Mouse (Mus musculus): ENCODE results near the gene Atp13a2.
A peak's percentile ranks its signal among the peaks of the same experiment; 100 is the strongest.

Atp13a2 gene

GRCm38 (mm10) chr4:140993846-140994245, 7.2 kb downstream of the Atp13a2 start:
- no peak for DNase-seq (ENCODE audit: low spot score in 2 of 2)

GRCm38 (mm10) chr4:140995811-140996210, 9.1 kb downstream of the Atp13a2 start:
- DNase-seq (ENCODE audit: low spot score in 2 of 2): no peak

GRCm38 (mm10) chr4:140996812-140997211, 10.1 kb downstream of the Atp13a2 start:
- no peak for DNase-seq (ENCODE audit: low spot score in 2 of 2)

DNA sequence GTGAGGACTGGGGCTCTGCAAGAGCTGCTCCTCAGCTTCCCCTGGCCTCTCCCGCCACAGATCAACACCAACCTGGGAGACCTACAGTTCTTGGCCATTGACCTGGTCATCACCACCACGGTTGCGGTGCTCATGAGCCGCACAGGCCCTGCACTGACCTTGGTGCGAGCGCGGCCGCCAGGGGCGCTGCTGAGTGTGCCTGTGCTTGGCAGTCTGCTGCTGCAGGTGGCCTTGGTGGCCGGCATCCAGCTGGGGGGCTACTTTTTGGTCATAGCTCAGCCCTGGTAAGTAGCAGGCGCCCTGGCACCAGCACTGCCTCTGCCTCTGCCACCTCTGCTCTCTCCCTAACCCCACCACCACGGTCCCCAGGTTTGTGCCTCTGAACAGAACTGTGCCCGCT, 19.3 kb downstream of the Atp13a2 start:
- DNase-seq (ENCODE audit: low spot score in 2 of 2): no peak

- DNase-seq (ENCODE audit: low spot score in 2 of 2): no peak
Measured at GRCm38 (mm10) chr4:141008028-141008427, 21.4 kb downstream of the Atp13a2 start.

GRCm38 (mm10) chr4:141010118-141010517, 23.4 kb downstream of the Atp13a2 start, which contains the start of gene Mfap2:
Gene Mfap2, plus strand, starts transcription at chr4:141010418.
- DNase-seq (ENCODE audit: low spot score in 2 of 2): no peak

- no peak for DNase-seq (ENCODE audit: low spot score in 2 of 2)
Measured at GRCm38 (mm10) chr4:141010526-141010925, 23.9 kb downstream of the Atp13a2 start.

GRCm38 (mm10) chr4:141010941-141011429, 24.3 kb downstream of the Atp13a2 start:
- no peak for DNase-seq (ENCODE audit: low spot score in 2 of 2)

DNA sequence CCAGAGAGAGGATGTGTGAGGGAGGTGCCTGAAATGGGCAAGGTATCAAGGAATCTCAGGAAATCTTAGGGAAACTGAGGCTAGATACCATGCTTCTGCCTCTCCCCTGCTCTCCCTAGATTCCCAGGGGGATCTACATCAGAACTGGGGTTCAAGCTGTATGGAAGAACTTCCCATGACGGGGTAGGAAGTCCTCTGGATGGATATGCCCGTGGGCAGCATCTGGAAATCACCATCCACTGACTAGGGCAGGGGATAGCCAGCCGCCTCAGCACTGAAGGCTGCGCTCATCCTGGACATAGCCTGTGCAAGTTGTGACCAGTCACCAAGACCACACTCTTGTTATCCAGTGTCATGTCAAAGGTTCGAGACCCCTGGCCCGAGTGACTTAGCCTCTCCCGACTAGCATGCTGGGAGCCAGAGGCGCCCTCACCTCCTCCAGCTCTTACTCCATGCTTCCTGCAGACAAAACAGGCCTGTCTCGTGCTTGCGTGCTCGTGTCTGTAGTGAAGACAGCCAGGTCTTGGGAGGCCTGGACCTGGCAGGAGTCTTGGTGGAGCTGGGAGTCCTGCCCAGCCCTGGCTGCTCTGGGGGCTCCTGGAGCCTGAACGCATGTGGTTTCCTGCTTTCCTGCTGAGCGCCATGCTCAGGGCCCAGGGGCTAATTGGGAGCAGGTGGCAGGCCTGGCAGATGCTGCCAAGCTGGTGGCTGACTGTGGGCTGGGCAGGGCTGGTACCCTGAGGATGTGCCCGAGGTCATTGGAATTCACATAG, 25.1 kb downstream of the Atp13a2 start:
- DNase-seq (ENCODE audit: low spot score in 2 of 2): no peak

- DNase-seq (ENCODE audit: low spot score in 2 of 2): no peak
Measured at GRCm38 (mm10) chr4:141012558-141012957, 25.9 kb downstream of the Atp13a2 start.

GRCm38 (mm10) chr4:141014114-141014513, 27.4 kb downstream of the Atp13a2 start:
- no peak for DNase-seq (ENCODE audit: low spot score in 2 of 2)

DNA sequence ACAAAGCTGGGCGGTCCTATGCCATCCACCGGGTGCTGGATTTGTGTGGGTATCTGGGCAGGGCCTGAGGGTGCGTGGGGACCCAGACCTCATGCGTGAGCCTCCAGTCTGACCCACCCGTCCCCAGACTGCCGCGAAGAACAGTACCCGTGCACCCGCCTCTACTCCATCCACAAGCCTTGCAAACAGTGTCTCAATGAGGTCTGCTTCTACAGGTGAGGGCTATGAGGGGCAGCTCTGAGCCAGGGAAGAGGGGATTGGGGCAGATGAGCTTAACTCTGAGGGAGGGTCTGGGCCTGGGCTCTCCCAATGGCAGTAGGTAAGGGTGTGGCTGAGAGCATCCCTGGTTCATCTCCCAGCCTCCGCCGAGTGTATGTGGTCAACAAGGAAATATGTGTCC, 28.2 kb downstream of the Atp13a2 start:
- no peak for DNase-seq (ENCODE audit: low spot score in 2 of 2)

DNA sequence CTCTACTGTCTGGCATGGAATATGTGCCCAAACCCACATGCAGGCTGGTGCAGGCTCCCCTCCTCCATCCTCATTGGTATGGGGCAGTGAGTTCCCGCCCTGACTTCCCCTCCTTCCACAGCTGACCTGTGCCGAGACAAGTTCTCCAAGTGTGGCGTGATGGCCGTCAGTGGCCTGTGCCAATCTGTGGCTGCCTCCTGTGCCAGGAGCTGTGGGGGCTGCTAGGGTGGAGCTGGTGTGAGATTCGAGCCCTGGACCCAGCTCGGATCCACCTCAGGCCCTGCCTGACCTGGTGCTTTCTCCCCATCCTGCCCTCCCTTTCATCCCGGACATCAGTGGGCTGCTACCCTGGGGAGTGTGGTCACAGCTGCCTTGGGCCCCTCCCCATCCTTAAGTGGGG, 28.7 kb downstream of the Atp13a2 start:
- no peak for DNase-seq (ENCODE audit: low spot score in 2 of 2)

DNA sequence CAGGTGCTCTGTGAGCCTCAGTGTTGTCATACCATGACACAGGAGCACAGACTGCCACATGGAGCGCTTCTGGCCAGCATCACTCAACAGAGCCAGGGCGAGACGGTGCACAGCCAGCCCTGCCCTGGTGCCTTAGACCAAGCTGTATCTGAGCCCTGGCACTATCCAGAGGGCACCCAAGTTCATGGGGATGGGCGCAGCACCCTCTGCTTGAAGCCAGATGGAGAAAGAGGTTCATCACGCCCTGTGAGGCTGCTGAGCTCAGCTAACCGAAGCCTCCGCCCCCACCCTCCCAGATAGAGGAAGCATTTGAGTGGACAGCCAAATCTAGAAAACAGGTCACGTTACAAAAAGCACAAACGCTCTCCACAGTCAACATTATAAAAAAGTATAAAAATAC, 29.6 kb downstream of the Atp13a2 start:
- DNase-seq (ENCODE audit: low spot score in 2 of 2): no peak

DNA sequence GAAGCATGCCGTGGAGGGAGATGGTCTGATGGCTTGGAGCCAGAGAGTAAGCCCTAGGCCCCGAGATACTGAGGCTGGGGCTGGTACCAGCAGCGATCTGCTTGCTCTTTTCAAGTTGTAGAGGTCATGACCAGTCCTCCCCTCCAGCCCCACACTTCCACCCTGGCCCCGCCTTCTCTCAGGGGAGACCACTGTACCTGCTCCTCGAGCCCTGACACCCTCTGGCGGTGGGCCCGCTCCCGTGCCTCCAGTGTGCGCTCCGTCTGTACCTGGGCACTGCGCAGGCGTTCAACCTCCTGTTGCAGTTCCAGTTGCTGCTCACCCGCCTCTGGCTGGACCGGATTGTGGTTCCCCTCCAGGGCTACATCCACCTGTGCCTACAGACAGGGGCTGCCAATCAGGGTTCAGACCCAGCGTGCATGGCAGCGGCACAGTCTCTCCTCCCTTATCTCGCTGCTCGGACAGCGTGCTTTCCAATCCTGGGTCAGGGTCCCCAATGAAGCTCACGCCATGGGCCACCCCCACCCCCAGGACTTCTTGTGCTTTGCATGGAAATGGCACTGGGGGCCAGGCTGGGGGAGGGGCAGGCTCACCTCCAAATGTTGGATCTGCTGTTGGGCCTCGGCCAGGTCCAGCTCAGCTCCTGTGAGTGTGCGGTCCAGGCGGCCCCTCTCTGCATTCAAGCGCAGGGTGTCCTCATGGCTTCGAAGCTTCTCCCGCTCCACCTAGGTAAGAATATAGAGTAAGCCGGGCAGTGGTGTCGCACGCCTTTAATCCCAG, 31.2 kb downstream of the Atp13a2 start:
- no peak for DNase-seq (ENCODE audit: low spot score in 2 of 2)

- DNase-seq (ENCODE audit: low spot score in 2 of 2): no peak
Measured at GRCm38 (mm10) chr4:141020220-141020619, 33.5 kb downstream of the Atp13a2 start.

DNA sequence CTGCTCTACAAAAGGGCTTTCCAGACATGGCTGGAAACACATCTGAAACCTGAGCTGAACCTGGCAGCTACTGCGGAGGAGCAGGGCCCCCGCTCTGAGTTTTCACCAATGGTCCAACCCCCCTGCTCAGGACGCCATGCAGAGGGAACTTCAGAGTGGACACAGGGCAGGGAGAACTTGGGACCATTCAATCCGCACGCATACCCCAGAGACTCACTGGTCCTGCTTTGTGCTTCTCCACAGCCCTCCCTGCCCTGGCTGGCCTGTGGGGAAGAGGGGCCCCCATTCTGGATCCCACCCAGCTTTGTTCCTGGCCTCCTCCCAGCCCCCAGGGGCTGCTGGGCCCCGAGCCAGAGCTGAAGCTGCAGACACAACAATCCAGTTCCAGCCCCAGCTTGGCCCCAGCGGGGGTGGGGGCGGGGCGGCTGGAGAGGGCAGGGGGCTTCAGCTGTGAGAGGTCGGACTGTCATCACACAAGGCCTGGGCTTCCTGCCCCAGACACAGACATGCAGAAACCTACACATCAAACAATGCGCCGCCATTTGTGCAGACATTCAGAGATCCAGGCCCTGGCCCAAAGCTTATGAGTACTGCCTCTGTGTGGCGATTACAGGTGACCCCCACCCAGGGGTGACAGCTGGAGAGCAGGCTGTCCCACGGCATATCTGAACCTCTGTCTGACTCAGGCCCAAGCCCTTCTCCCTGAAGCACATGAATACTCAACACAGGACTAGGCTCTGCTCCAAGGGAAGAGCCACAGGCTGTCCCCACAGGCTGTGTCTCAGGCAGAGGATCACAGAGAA, 34.3 kb downstream of the Atp13a2 start:
- no peak for DNase-seq (ENCODE audit: low spot score in 2 of 2)

GRCm38 (mm10) chr4:141021614-141021929, 34.9 kb downstream of the Atp13a2 start:
- no peak for DNase-seq (ENCODE audit: low spot score in 2 of 2)

- peak in 1 of 2 experiments; percentile 56 for DNase-seq (ENCODE audit: low spot score in 2 of 2)
Measured at GRCm38 (mm10) chr4:141024052-141024451, 37.4 kb downstream of the Atp13a2 start.

DNA sequence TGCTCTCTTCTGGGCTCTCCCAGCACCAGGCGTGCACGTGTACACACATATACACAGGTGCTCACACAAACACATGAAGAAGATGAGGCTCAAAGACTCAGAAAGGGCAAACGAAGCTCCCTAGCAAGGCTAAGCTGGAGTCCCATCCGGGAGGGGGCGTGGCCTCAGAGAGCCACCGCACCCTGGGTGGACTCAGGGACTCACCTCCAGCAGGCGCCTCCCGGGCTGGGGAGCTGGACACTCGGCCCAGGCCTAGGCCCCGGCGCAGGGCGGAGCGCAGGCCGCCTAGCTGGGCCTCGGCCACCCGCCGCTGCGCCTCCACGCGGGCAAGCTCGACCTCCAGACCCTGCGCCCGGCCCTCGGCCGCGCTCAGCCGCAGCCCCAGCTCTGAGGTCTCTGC, 38.3 kb downstream of the Atp13a2 start:
- DNase-seq (ENCODE audit: low spot score in 2 of 2): no peak

DNA sequence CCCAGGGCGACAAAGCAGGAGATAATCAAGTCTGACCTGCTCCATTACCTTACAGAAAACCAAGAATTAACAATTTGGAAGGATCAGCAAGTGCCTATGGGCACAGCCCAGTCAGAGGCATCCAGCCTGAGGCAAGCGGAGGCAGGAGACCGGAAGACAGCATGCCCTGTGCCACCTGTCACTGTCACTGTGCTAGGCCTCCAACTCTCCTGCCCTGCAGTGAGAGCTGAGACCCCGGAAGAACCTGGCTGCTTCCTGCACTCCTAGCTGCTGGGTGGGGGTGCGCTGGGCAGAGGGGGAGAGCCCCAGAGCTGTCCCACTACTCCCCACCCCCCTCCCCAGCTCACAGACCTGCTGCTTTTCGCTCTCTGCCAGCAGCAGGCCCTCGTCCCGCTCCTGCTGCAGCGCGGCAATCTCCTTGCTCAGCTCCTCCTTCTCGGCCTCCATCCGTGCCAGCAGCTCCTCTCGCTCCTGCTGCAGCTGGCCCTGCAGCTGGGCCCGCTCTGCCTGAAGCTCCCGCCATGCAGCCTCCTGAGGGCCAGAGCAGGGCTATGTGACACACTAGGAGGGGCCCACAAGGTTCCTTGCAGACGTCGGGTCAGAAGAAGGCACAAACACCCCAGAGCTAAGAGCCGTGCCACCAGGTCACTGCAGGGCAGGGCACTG, 44.0 kb downstream of the Atp13a2 start:
- no peak for DNase-seq (ENCODE audit: low spot score in 2 of 2)

GRCm38 (mm10) chr4:141031733-141032132, 45.1 kb downstream of the Atp13a2 start:
- DNase-seq (ENCODE audit: low spot score in 2 of 2): no peak
